Mouse (Mus musculus) olfactory bulb, adult 2 months (tissue): Measurements from ENCODE around the gene Guca2a.

Experiments
- CTCF ChIP-seq: fragments of 200-500 bp; IDR thresholded peaks from 2 replicates; pipeline ENCODE4 v1.5.1; 2012; ENCODE audit warnings: low read depth, mild to moderate bottlenecking, low read length, moderate library complexity; ENCODE audit not compliant: insufficient read depth
- POLR2A ChIP-seq: fragments of 200-500 bp; IDR thresholded peaks from 2 replicates; pipeline ENCODE4 v1.6.1; 2012; ENCODE audit warnings: mild to moderate bottlenecking, low read depth, low read length, moderate library complexity; ENCODE audit not compliant: insufficient read depth

- TF ChIP-seq CTCF (no peak), POLR2A (no peak)
These were observed 43.2 kb upstream of the Guca2a start for GRCm38 (mm10) chr4:119594331-119594730.
